Mouse (Mus musculus): ENCODE measurements around the gene Ms4a1.

DNA sequence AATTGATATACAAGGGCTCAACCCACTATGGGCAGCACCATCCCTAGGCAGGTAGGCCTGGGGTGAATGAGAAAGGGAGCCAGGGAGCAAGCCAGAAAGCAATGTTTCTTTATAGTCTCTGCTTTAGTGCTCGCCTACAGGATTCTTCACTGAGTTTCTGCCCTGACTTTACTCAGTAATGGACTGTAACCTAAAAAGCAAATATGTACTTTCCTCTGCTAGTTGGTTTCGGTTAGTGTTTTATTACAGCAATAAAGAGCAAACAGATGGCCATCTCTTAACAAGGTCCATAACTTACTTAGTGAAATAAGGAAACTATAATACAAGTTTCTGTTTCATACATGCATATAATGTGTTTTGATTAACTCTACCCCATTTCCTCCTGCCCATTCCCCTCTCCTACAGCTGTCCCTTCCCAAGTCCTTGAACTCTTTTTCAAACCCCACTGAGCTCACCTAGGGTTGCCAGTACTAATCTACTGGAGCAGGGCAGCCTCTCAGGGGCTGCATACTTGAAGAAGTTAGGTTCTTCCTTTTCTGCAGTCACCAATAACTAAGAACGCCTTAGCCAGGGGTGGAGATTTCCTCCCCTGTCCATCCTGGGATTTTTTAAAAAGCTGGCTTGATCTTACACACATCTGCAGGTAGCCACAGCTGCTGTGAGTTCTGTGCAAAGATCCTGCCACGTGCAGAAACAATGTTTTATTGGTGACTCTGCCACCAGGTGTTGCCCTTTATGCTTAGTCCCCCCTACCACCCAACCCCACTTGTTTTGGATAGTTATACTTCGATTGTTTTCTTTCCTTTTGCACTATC lies 30.9 kb downstream of the Ms4a1 start:
- TF ChIP-seq CTCF (IDR thresholded peaks at IDR 0.05) (no peak), EP300 (IDR thresholded peaks at IDR 0.05) (no peak)
